Mouse (Mus musculus) testis, adult 2 months (tissue): ENCODE results near the gene Kank1. TPM values are rescaled to one million over a fixed set of nuclear protein-coding genes. Genes with fewer than 3 reads are reported as not detected.

ENCODE experiments used
- H3K27ac ChIP-seq: fragments of 200-500 bp; 2 replicates; pipeline ENCODE4 v1.5.1; 2012; ENCODE audit warnings: low read depth, low read length; ENCODE audit not compliant: control insufficient read depth, insufficient read depth
- H3K27me3 ChIP-seq: fragments of 200-500 bp; 2 replicates; pipeline ENCODE4 v1.6.1; 2012; ENCODE audit warnings: mild to moderate bottlenecking, low read length, moderate library complexity; ENCODE audit not compliant: control insufficient read depth, insufficient read depth
- H3K36me3 ChIP-seq: fragments of 200-500 bp; 2 replicates; pipeline ENCODE4 v1.6.1; 2012; ENCODE audit warnings: mild to moderate bottlenecking, low read length; ENCODE audit not compliant: control insufficient read depth, insufficient read depth
- H3K4me1 ChIP-seq: fragments of 200-500 bp; 2 replicates; pipeline ENCODE4 v1.6.1; 2012; ENCODE audit warnings: low read length; ENCODE audit not compliant: control insufficient read depth, insufficient read depth
- H3K4me3 ChIP-seq: fragments of 200-500 bp; 2 replicates; pipeline ENCODE4 v1.5.1; 2012; ENCODE audit warnings: low read depth, mild to moderate bottlenecking, low read length, moderate library complexity, mixed read lengths; ENCODE audit not compliant: control insufficient read depth
- CTCF ChIP-seq: fragments of 200-500 bp; IDR thresholded peaks from 2 replicates; pipeline ENCODE4 v1.5.1; 2012; ENCODE audit warnings: low read depth, mild to moderate bottlenecking, inconsistent platforms, low read length, moderate library complexity; ENCODE audit not compliant: control insufficient read depth, insufficient read depth, insufficient replicate concordance
- POLR2A ChIP-seq: fragments of 200-500 bp; IDR thresholded peaks from 2 replicates; pipeline ENCODE4 v1.6.1; 2012; ENCODE audit warnings: low read depth, mild to moderate bottlenecking, inconsistent platforms, low read length, moderate library complexity; ENCODE audit not compliant: control insufficient read depth
- polyA plus RNA-seq: library from polyadenylated mRNA; depleted of rRNA; stranded (reverse); fragments of >200 nt; gene quantifications from 2 replicates; pipeline ENCODE4 v1.2.3, GENCODE M21; 2012

Gene Kank1
- polyA plus RNA-seq, 1 experiment = 11.0 TPM

DNA sequence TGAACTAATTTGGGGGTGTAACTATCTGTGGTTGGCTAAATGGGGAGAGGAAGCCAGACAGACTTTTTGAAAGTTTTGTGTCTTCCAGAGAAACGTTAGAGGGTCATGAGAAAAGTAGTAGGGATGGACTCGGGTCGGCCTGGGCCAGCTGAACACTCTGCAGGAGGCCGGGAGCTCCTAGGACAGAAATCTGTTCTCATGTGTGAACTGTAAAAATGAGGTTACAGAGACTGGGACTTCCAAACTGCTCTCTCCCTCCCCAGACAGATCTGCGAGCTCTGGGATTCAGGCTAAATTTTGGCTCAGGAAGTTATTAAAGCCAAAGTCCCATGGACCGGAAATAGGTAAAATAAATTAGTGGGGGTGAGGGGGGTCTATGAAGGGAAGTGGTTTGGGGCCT, 198.0 kb downstream of the Kank1 start:
- Histone ChIP-seq H3K27ac (no peak overlapping the region), H3K4me3 (no peak overlapping the region), H3K27me3 (no peaks in the 10 kb centered on the region), H3K36me3 (no peaks in the 10 kb centered on the region), H3K4me1 (no peaks in the 10 kb centered on the region)
- TF ChIP-seq CTCF (no peak), POLR2A (no peak)

DNA sequence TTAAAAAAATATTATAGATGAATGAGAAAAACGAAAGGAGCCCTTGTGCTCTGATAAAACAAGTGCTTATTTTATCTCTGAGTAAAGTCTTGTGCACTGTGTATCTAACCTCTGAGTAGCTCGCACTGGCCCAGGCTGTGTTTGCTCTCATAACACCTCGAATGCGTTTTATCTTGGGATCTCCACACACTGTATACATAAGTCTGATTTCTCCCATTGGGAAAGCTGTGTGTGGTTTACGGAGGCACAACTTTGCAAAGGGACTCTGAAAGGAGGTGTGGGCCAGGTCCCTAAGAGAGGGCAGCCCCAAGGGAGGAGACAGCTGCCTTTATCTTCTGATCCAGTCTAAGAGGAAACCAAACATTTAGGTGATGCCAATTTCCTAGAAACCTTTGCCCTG, 198.6 kb downstream of the Kank1 start:
- H3K4me1 ChIP-seq = no peaks in the 10 kb centered on the region
- no peak for TF ChIP-seq POLR2A
- H3K27ac ChIP-seq = no peak overlapping the region
- no peak overlapping the region for H3K4me3 ChIP-seq
- no peaks in the 10 kb centered on the region for H3K27me3 ChIP-seq
- H3K36me3 ChIP-seq = no peaks in the 10 kb centered on the region

DNA sequence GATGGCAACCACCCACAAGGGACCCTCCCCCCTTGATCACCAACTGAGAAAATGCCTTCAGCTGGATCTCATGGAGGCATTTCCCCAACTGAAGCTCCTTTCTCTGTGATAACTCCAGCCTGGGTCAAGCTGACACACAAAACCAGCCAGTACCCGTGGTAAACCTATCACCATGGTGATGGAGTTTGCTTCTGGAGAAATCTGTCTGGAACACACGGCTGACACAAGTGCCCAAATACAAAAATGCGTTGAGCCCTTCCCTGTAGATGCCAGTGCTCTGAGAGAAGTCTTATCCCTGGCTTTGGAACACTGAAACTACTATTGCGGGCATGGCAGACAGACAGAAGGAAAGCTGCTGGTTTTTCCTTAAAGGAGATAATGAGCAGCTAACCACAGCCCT, 199.4 kb downstream of the Kank1 start:
- H3K4me1 ChIP-seq = no peaks in the 10 kb centered on the region
- no peaks in the 10 kb centered on the region for H3K27me3 ChIP-seq
- H3K36me3 ChIP-seq = no peaks in the 10 kb centered on the region
- H3K4me3 ChIP-seq = no peak overlapping the region
- no peak for TF ChIP-seq POLR2A
- TF ChIP-seq CTCF = no peak
- no peak overlapping the region for H3K27ac ChIP-seq

DNA sequence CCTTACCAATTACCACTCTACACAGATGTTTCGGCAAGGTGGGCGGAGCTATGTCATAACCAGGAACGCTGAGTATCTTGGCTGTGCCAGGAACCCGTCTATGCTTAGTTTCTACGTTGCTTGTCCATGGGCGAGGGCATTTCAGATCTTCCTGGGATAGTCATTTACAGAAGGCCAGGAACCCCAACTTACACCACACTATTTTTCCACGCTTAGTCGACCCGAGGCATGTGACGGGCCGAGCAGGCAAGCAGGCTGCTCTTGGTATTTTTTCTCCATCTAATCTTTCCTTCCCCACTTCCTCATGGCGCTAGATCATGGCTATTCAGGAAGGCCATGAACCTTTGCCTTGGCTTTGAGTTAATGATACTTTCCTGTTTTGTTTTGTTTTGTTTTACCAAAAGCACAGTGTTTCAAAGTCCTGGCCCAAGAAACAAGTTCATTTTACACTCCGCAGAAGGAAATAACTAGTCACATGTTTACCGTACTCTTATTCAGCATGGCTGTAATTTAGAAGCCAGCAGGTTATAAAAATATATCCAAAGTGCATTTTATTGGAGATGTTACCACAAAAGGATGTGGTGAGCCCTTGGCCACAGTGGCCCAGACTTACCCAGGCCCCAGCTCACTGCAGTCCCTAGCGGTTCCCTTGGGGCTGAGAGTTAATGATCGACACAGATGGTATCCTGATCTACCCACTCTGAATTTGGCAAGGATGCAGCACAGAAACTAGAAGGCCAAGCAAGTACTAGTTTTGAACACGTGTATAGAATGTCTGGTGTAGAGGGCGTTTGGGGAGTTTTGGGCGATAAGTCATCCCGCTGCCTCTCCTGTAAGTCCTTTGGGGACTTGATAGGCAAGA, 200.2 kb downstream of the Kank1 start:
- H3K36me3 ChIP-seq = no peaks in the 10 kb centered on the region
- H3K27ac ChIP-seq = no peak overlapping the region
- no peaks in the 10 kb centered on the region for H3K4me1 ChIP-seq
- TF ChIP-seq CTCF (no peak), POLR2A (no peak)
- H3K27me3 ChIP-seq = no peaks in the 10 kb centered on the region
- H3K4me3 ChIP-seq = no peak overlapping the region

DNA sequence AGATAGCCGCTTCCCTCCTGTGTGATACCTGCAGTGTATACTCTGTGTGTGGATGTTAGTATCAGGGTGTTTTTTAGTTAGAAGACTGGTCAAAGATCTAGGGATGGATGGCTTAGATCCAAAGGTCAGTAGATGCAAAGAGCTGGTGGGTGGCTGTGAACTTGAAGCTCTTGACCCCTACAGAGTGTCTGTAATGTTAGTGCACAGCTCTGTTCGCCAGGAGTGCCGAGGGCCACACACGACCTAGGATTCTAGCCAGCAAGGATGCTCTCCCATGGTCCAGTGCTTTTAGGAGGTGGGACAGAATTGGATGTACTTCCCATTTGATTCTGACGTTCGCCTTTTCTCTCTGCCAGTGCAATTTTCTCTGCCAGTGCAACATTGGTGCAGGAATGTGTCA, 201.5 kb downstream of the Kank1 start:
- no peak for TF ChIP-seq CTCF
- TF ChIP-seq POLR2A = no peak
- Histone ChIP-seq H3K4me3 (no peak overlapping the region), H3K27ac (no peak overlapping the region), H3K36me3 (no peaks in the 10 kb centered on the region), H3K4me1 (no peaks in the 10 kb centered on the region), H3K27me3 (no peaks in the 10 kb centered on the region)

DNA sequence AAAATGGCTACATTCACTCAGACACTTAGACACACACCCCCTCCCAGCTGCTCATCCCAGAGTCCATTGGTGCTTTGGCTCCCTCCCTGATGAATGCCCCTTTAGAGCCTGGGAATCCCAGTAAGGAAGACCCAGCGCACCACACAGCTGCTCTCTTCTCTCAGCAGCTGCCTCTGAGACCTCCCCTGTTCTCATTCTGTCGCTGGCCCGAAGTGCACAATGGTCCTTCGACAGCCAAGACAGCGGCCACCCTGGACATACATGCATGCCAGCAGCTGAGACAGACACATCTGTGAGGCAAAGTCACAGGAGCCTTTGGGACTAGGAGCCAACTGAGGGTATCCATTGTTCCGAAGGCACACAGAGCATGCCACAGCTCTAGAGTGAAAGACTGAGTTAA, 203.0 kb downstream of the Kank1 start:
- Histone ChIP-seq H3K4me3 (no peak overlapping the region), H3K27ac (no peak overlapping the region), H3K4me1 (no peaks in the 10 kb centered on the region), H3K36me3 (no peaks in the 10 kb centered on the region), H3K27me3 (no peaks in the 10 kb centered on the region)
- TF ChIP-seq POLR2A (no peak), CTCF (no peak)

DNA sequence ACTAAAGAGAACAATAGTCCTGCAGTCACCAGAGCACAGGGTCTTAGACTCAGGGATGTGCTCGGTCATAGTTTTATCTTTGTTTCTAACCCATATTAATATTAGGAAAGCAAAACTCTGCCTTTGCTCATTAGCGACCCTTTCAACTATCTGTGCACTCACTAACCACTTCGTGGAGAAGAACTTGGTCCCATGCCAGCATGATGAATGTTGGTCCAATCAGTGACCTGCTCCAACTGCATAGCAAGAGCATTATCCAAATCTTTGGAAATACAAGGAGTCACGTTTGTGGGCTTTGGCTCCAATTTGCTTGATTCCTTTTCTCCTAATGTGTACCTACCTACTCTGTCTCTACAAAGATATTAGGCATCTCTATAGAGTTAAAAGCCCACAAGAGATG, 204.0 kb downstream of the Kank1 start:
- no peaks in the 10 kb centered on the region for H3K27me3 ChIP-seq
- no peak overlapping the region for H3K4me3 ChIP-seq
- TF ChIP-seq POLR2A (no peak), CTCF (no peak)
- no peaks in the 10 kb centered on the region for H3K36me3 ChIP-seq
- no peaks in the 10 kb centered on the region for H3K4me1 ChIP-seq
- H3K27ac ChIP-seq = no peak overlapping the region
